Mouse (Mus musculus): ENCODE data around the gene Strip2.

The Strip2 gene

GRCm38 (mm10) chr6:29916530-29917382, at the start of gene Strip2:
TSS of gene Strip2 (plus strand) at chr6:29917012.
- peak; percentile 98 for DNase-seq (ENCODE audit: low spot score)

DNA sequence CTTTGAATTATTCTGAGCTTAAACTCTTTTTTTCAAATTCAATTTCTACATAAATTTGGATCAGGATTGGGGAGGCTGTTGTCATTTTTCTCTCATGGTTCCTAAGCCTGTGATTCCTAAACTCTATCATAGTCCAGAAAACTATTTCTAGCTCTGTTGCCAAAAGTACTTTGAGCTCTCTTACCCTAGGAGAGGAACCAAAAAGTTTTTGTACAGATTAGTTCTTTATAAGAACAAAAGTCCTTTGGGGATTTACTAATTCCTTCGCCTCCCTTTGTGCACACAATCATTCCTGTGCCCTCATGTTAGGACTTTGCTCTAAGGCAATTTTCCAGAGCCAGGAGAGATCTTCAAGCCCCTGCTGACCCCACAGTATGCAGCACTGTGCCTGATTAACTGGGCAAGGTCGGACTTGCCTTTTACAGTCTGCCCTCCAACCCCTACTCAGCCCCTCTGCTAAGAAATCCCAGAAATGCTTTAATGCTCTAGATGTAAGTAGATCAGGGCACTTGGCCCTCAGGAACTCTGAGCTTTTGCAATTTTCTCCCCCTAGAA, 48.4 kb upstream of the Strip2 start:
- no peak for DNase-seq (ENCODE audit: low spot score)

GRCm38 (mm10) chr6:29873654-29874053, 43.2 kb upstream of the Strip2 start:
- DNase-seq (ENCODE audit: low spot score), result no peak

- no peak for DNase-seq (ENCODE audit: low spot score)
These were observed 41.2 kb upstream of the Strip2 start for GRCm38 (mm10) chr6:29875576-29875975.

- no peak for DNase-seq (ENCODE audit: low spot score)
These were observed 40.0 kb upstream of the Strip2 start for GRCm38 (mm10) chr6:29876782-29877181.

- no peak for DNase-seq (ENCODE audit: low spot score)
These were observed 37.2 kb upstream of the Strip2 start for GRCm38 (mm10) chr6:29879579-29879978.

DNA sequence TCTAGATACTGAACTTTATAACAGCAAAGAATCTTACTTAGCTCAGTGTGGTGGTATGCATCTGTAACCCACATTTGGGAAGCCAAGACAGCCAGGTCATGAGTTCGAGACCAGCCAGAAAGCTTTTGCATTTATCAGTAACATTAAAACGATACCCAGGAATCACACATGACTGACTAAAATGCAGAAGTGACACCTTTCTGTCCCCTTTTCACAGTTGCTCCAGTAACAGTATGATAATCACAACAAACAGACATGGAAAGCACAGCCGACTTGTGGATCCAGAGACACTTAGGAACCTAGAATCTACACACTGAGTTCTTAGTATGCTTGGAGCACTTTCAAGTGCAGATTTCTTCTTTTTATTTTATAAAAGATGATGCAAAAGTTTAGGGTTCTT, 36.0 kb upstream of the Strip2 start:
- DNase-seq (ENCODE audit: low spot score), result no peak

GRCm38 (mm10) chr6:29881936-29882335, 34.9 kb upstream of the Strip2 start:
- no peak for DNase-seq (ENCODE audit: low spot score)

DNA sequence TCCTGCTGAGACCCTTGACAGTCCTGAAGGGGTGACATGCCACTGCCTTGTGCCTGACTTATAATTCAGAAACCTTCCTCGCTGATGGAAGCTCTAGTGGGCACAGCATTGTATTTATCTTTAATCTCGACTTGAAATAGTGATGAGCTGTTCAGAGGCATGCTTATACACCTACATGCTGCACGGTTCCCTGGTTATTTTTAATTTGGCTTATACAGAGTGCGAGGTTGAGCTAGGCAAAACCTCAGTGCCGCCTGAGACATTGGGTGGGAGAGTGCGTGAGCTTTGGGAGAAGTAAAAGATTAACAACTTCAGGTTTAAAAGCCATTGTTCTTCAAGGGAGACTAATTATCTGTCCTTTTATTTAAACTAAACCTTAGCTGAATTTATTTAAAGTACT, 33.9 kb upstream of the Strip2 start:
- no peak for DNase-seq (ENCODE audit: low spot score)

- no peak for DNase-seq (ENCODE audit: low spot score)
These were observed 25.7 kb upstream of the Strip2 start for GRCm38 (mm10) chr6:29891151-29891550.

GRCm38 (mm10) chr6:29896976-29897375, 19.8 kb upstream of the Strip2 start:
- no peak for DNase-seq (ENCODE audit: low spot score)

DNA sequence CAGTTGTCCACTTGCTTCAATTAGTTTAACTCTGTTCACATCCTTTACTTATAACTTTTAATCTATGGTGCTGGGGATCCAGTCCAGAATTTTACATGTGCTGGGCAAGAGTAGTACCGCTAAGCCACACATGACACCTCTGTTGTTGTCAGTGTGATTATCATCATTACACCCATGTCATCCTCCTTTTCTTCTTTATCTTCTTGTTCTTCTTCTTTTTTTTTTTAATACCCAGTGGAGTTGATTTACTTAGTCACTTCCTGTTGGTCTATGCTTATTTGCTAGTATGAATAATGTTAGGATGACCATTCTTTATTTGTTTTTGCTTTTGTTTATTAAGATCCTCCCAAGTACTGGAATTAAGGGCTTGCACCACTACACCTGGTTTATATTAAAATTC, 15.4 kb upstream of the Strip2 start:
- DNase-seq (ENCODE audit: low spot score), result no peak

- no peak for DNase-seq (ENCODE audit: low spot score)
These were observed 14.6 kb upstream of the Strip2 start for GRCm38 (mm10) chr6:29902256-29902655.

GRCm38 (mm10) chr6:29903343-29903914, 13.4 kb upstream of the Strip2 start:
- DNase-seq (ENCODE audit: low spot score), result no peak

DNA sequence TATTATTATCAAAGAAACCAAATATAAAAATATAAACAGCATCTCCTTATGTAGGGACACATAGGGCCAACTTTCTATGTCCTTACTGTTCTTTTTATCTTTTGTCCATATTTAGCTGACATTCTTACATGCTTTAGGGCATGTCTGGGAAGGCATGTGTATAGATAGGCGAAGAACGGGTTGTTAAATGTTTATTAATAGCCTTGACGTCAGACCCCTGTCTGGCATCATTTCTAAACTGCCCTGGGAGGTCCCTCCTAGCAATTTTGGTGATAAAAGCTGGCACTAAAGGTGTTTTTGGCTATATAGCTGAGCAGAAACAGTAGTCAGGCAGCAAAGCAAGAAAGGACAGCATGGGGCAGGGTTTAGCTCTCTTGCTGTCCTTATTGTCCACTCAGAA, 12.5 kb upstream of the Strip2 start:
- DNase-seq (ENCODE audit: low spot score), result no peak

DNA sequence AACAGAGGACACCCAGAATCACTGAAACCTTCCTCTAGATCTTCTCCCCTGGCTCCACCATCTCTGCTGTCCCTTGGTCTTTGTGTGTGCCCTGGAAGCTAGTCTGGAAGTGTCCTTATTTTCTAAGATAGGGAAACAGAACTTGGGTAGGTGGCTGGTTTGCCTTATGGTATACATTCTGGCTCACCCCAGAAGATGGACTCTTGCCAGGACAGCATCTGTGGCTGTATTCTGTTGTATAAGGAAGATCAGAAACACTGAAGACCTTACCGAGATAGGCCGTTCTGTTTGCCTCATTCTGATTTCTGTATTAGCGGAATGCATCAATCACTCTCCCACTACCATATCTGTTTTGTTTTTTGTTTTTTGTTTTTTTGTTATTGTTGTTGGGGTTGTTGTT, 6.2 kb upstream of the Strip2 start:
- DNase-seq (ENCODE audit: low spot score), result no peak

DNA sequence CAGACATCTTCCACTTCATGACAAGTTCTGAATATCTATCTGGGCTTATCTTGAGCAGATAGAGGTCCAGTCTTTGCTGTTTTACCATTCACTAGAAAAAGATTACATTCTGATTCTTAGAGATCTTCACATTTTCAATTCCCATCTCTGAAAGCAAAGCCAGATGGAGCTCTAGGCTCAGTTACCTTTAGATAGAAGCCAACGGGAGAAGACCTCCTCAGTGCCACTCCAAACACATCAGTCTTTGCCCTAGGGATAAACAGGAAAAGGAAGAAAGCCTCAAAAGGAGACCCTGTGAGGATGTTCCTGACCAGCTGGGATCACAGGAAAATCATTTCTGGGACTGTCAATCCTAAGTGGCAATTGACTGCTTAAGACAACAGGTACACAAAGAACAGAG, 3.1 kb upstream of the Strip2 start:
- no peak for DNase-seq (ENCODE audit: low spot score)

DNA sequence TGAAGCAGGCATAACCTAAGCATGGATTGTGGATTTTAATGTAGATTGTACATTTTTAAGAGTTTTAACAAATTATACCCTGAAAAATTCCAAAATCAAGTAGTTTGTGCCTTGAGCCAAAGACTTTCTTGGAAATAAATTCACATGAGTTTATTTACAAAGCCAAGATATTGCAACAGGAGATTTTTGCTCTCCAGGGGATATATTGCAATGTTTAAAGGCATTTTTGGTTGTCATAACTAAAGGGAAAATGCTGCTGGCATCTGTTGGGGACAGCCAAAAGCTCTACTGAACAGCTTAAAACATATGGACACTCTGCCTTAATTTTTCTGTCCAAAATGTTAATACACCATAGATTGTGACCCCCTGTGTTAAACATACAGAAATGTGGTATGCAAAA, 2.7 kb upstream of the Strip2 start:
- no peak for DNase-seq (ENCODE audit: low spot score)

DNA sequence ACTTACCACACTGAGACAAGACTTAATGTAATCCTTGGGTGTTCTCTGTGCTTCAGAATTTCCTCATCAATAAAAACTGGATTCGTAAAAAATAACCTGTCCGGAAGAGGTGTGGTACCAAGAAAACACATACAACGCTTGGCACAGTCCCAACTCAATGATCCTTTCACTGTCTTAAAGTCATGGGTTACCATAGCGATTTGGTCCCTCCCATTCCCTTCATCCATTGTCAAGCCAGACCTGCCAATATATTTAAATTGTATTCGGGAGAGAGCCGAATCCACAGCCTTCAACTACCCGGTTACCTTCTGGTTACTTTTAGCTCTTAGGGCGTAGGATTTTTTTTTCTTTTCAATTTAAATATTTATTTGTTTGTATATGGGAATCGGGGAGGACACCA, 976 bp upstream of the Strip2 start:
- peak; percentile 21 for DNase-seq (ENCODE audit: low spot score)

DNA sequence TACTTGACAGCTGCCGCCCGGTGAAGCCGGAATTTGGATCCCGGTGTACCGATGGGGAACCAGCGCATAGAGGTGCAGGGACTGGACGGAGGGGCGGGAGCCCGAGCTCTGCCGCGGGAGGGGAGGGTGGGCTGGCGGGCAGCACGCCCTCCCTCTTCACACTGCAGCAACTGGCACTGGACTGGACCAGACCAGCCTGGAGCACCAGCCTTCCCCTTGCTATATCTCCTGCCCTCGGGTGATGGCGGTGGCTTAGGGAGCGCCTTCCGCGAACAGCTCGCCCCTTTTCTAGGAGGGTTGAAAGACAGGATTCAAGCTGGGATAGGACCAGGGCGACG, 540 bp downstream of the Strip2 start:
- peak; percentile 62 for DNase-seq (ENCODE audit: low spot score)

DNA sequence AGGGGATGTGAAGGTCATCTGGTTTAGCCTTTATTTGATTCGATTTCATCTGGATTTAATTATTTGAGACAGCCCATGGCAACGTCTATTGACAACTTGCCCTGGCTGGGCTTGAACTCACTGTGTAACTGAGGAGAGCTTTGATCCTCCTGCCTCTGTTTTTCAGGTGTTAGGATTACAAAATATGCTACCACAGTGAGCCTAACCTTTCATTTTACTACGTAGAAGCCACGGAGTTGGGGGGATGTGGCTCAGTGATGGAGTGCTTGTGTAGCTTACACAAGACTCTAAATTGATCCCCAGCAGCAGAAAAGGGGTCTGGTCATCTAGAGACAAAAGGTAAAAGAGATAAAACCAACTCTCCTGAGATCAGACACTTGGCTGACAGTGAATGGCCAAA, 1.1 kb downstream of the Strip2 start:
- peak; percentile 23 for DNase-seq (ENCODE audit: low spot score)

DNA sequence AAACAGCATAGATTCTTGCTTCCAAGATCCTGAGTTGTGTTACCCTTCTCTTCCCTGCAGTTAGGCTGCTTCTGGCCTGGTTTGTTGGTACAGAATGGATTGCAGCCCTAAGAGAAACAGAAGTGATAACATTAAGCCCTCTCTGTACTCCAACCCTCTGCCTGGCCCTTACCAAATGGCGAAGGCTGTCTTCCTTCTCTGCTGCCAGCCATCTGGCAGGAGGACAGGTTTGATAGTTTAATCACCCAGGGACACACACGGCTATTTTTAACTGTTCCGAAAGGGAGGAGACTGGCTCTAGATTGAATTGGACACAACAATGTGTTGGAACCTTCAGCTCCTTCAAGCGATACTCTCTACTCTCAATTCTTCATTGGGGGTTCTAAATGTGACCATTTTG, 6.7 kb downstream of the Strip2 start:
- no peak for DNase-seq (ENCODE audit: low spot score)

DNA sequence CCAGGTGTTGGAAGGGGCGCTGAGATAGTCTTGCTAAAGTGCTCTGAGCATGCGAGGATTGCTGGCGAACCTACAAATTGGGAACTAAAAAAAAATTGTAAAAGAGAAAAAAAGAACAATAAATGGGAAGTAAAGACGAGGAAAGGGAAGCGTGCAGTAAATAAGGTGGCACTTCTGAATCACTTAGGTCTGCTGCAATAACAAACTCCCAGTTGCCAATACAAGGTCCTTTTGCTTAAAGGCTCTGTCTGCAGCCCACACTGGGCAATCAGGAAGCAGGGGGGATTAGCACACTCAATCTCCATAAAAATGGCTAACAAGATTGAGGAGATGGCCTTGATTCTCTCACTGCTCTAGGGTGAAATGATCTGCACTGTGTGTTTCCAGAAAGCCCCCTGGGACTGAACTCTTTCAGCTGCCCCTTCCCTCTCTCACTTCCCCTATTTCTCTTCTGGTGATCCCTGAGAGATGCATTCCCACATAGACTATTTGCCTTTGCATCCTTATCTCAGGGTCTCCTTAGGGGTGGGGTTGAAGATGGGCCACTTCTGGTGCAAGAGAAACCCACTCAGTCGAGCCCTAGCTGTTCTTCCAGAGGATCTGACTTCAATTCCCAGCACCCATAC, 8.9 kb downstream of the Strip2 start:
- no peak for DNase-seq (ENCODE audit: low spot score)

Data from embryo, embryonic 10.5 days (tissue).